Mouse (Mus musculus) left cerebral cortex, postnatal 10 days (tissue): ENCODE results near the gene Arid3a. TPM values are rescaled to one million over a fixed set of nuclear protein-coding genes. Genes with fewer than 3 reads are reported as not detected.
"Not testable (repeated sequence)": the region's sequence is repeated elsewhere in the genome, so short reads cannot be mapped to it uniquely, and the experiment has no call there.

Experiments used
- DNase-seq, 2 experiments: peaks; one replicate each; pipeline ENCODE4 v3.0.0; 2021 to 2022; ENCODE audit warnings: low spot score in 2 of 2, mixed read lengths in 1 of 2; ENCODE audit errors: extremely low spot score in 1 of 2
- intact Hi-C: fragments of 180-260 bp; cut with DNase I; formaldehyde crosslinking; loops from one replicate; pipeline ENCODE4 v1.15.1; 2025
- total RNA-seq, 2 experiments: library from RNA; stranded (reverse); gene quantifications; 2 replicates each; pipeline ENCODE4 v1.2.3; 2021

Arid3a gene
- total RNA-seq, 2 experiments from 2014 or later: 6.0 to 7.1 TPM

- peak in 1 of 2 experiments; percentile 78 for DNase-seq
- intact Hi-C loops: no loop called here
Observed at GRCm38 (mm10) chr10:79936911-79937441, 10.1 kb downstream of the Arid3a start.

GRCm38 (mm10) chr10:79937775-79938526 lies 11.1 kb downstream of the Arid3a start:
- no peak for DNase-seq
- intact Hi-C loops: no loop called here

- DNase-seq: peak in 1 of 2 experiments; percentile 68
- intact Hi-C loops: no loop called here
Observed at GRCm38 (mm10) chr10:79940749-79941148, 13.9 kb downstream of the Arid3a start.

- intact Hi-C loops: no loop called here
- no peak for DNase-seq
Observed at GRCm38 (mm10) chr10:79942988-79943387, 16.1 kb downstream of the Arid3a start.

GRCm38 (mm10) chr10:79943471-79943901 lies 16.6 kb downstream of the Arid3a start:
- intact Hi-C loops: no loop called here
- no peak for DNase-seq

- no peak for DNase-seq
- intact Hi-C loops: no loop called here
Observed at GRCm38 (mm10) chr10:79945507-79946234, 18.8 kb downstream of the Arid3a start.

- intact Hi-C loops: no loop called here
- no peak for DNase-seq
Observed at GRCm38 (mm10) chr10:79946752-79947322, 20.0 kb downstream of the Arid3a start.

- no peak for DNase-seq
- intact Hi-C loops: no loop called here
Observed at GRCm38 (mm10) chr10:79947502-79947901, 20.7 kb downstream of the Arid3a start.

GRCm38 (mm10) chr10:79949873-79950272 lies 23.0 kb downstream of the Arid3a start:
- no peak for DNase-seq
- intact Hi-C loops: loop anchor here (2.0 to 10.0 kb wide), 2 partner anchors 15 to 115 kb away; no protein-coding TSS in a partner anchor

- no peak for DNase-seq
- intact Hi-C loops: loop anchor here (2.0 to 10.0 kb wide), 2 partner anchors 16 to 116 kb away; no protein-coding TSS in a partner anchor
Observed at GRCm38 (mm10) chr10:79950661-79951060, 23.8 kb downstream of the Arid3a start.

GRCm38 (mm10) chr10:79953946-79954345 lies 27.1 kb downstream of the Arid3a start:
- DNase-seq: no peak
- intact Hi-C loops: loop anchor here (10.0 kb wide), 1 partner anchor 119 kb away; no protein-coding TSS in a partner anchor

GRCm38 (mm10) chr10:79955691-79956090 lies 28.8 kb downstream of the Arid3a start:
- no peak for DNase-seq
- intact Hi-C loops: loop anchor here (10.0 kb wide), 1 partner anchor 121 kb away; no protein-coding TSS in a partner anchor

GRCm38 (mm10) chr10:79956643-79957154 lies 29.9 kb downstream of the Arid3a start:
- intact Hi-C loops: loop anchor here (10.0 kb wide), 1 partner anchor 122 kb away; no protein-coding TSS in a partner anchor
- no peak for DNase-seq

GRCm38 (mm10) chr10:79958140-79958816 lies 31.4 kb downstream of the Arid3a start:
- DNase-seq: peak; percentile 62 to 86
- intact Hi-C loops: loop anchor here (1.0 to 10.0 kb wide), 2 partner anchors 33 to 123 kb away; no protein-coding TSS in a partner anchor

GRCm38 (mm10) chr10:79959412-79959811 lies 32.6 kb downstream of the Arid3a start:
- intact Hi-C loops: loop anchor here (10.0 kb wide), 1 partner anchor 125 kb away; no protein-coding TSS in a partner anchor
- DNase-seq: not testable (repeated sequence)

GRCm38 (mm10) chr10:79959847-79960601 lies 33.2 kb downstream of the Arid3a start, which contains the start of gene Wdr18:
TSS of gene Wdr18 (plus strand) at chr10:79960152.
- intact Hi-C loops: loop anchor here (10.0 kb wide), 1 partner anchor 125 kb away; no protein-coding TSS in a partner anchor

GRCm38 (mm10) chr10:79960671-79961294 lies 33.9 kb downstream of the Arid3a start:
- intact Hi-C loops: no loop called here
- no peak for DNase-seq

More at GRCm38 (mm10) chr10:79959847-79960601, 33.2 kb downstream of the Arid3a start, which contains the start of gene Wdr18:
- DNase-seq: peak; percentile 97 to 99
